Mouse (Mus musculus) embryonic facial prominence, embryonic 14.5 days (tissue): ENCODE measurements around the gene Erlin1. TPM values are rescaled to one million over a fixed set of nuclear protein-coding genes. Genes with fewer than 3 reads are reported as not detected.

Experiments
- ATAC-seq: fragments of 200-750 bp; cut with Nextera tagmentation; 2 replicates; pipeline ENCODE4 v1.8.0; 2017; ENCODE audit warnings: low read depth, moderate number of reproducible peaks, moderate TSS enrichment
- DNase-seq: peaks from one replicate; pipeline ENCODE4 v3.0.0-alpha.2; 2015; ENCODE audit warnings: low spot score
- H3K27ac ChIP-seq: fragments of 300-500 bp; sonication (generic); replicated peaks from 2 replicates; pipeline ENCODE4 v1.5.1; 2014; ENCODE audit warnings: low read depth, mild to moderate bottlenecking, low read length, moderate library complexity
- H3K27me3 ChIP-seq: fragments of 300-500 bp; sonication (generic); replicated peaks from 2 replicates; pipeline ENCODE4 v1.6.1; 2014; ENCODE audit warnings: low read length; ENCODE audit not compliant: control insufficient read depth, insufficient read depth
- H3K36me3 ChIP-seq: fragments of 300-500 bp; sonication (generic); 2 replicates; pipeline ENCODE4 v1.6.1; 2014; ENCODE audit warnings: low read length, mixed read lengths; ENCODE audit not compliant: control insufficient read depth, insufficient read depth
- H3K4me1 ChIP-seq: fragments of 300-500 bp; sonication (generic); 2 replicates; pipeline ENCODE4 v1.6.1; 2014; ENCODE audit warnings: antibody characterized with exemption, low read length; ENCODE audit not compliant: control insufficient read depth, insufficient read depth
- H3K4me2 ChIP-seq: fragments of 300-500 bp; sonication (generic); 2 replicates; pipeline ENCODE4 v1.6.1; 2014; ENCODE audit warnings: low read depth, mild to moderate bottlenecking, low read length, moderate library complexity, mixed read lengths
- H3K4me3 ChIP-seq: fragments of 300-500 bp; sonication (generic); 2 replicates; pipeline ENCODE4 v1.5.1; 2014; ENCODE audit warnings: low read depth, mild to moderate bottlenecking, low read length
- H3K9ac ChIP-seq: fragments of 300-500 bp; sonication (generic); 2 replicates; pipeline ENCODE4 v1.6.1; 2014; ENCODE audit warnings: low read depth, mild to moderate bottlenecking, low read length, moderate library complexity, mixed read lengths
- H3K9me3 ChIP-seq: fragments of 300-500 bp; sonication (generic); 2 replicates; pipeline ENCODE4 v1.6.1; 2016; ENCODE audit warnings: low read length; ENCODE audit not compliant: control insufficient read depth
- WGBS: fragments of 180-500 bp; shearing (Covaris S2); extraction: QIAGEN DNeasy Blood & Tissue Kit; methylation state at CpG from one replicate; pipeline ENCODE4 v1.1.7; 2014; 5-methylcytosine and 5-hydroxymethylcytosine counted together
- polyA plus RNA-seq: library from polyadenylated mRNA; unstranded; fragments of >200 nt; fragmentation: Nextera tagmentation; extraction: Ambion mirVana; gene quantifications from 2 replicates; pipeline ENCODE4 v1.2.1, GENCODE M21; 2014

Erlin1 gene
- polyA plus RNA-seq, 1 experiment from 2014 or later = 31.4 TPM

GRCm38 (mm10) chr19:44103001-44103400 lies 33.4 kb upstream of the Erlin1 start:
- ATAC-seq = no peak
- H3K9ac ChIP-seq = no peak overlapping the region
- 90% methylated on average over 3 of the region's 3 CpGs for WGBS
- H3K27ac ChIP-seq = no peak overlapping the region
- no peaks in the 10 kb centered on the region for H3K27me3 ChIP-seq
- H3K36me3 ChIP-seq = peaks cover 29% of the 10 kb centered on the region
- peaks cover 6% of the 10 kb centered on the region; the same call in 1 of the 2 replicates for H3K4me1 ChIP-seq
- no peak overlapping the region for H3K4me2 ChIP-seq
- H3K4me3 ChIP-seq = no peak overlapping the region
- no peaks in the 10 kb centered on the region for H3K9me3 ChIP-seq
- DNase-seq = no peak

DNA sequence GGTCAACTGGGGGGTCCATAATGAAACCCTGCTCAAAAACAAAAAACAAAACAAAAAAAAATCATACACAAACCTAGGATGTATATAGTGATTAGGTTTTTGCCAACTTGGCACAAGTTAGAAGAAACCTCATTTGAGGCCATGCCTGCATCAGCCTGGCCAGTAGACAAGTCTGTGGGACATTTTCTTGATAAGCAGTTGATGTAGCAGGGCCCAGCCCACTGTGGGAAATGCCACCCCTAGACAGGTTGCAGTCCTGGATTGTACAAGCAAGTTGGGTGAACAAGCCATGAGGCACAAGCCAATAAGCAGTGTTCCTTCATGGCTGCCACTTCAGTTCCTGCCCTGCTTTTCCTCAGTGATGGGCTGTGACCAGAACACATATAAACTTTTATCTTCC lies 31.3 kb upstream of the Erlin1 start:
- DNase-seq = no peak
- Histone ChIP-seq H3K4me2 (no peak overlapping the region), H3K4me1 (no peaks in the 10 kb centered on the region), H3K36me3 (peaks cover 49% of the 10 kb centered on the region), H3K4me3 (no peak overlapping the region), H3K27ac (no peak overlapping the region), H3K27me3 (no peaks in the 10 kb centered on the region), H3K9me3 (0 out of 2 replicates have a peak, but pooled peaks cover 3% of the 10 kb centered on the region), H3K9ac (no peak overlapping the region)
- ATAC-seq = no peak

- ATAC-seq (no peak), DNase-seq (no peak)
- H3K4me3 ChIP-seq = no peak overlapping the region
- no peaks in the 10 kb centered on the region for H3K4me1 ChIP-seq
- H3K9me3 ChIP-seq = no peaks in the 10 kb centered on the region
- no peaks in the 10 kb centered on the region for H3K27me3 ChIP-seq
- no peak overlapping the region for H3K9ac ChIP-seq
- H3K4me2 ChIP-seq = no peak overlapping the region
- 74% methylated on average over 3 of the region's 3 CpGs for WGBS
- H3K27ac ChIP-seq = no peak overlapping the region
- peaks cover 62% of the 10 kb centered on the region for H3K36me3 ChIP-seq
Measured at GRCm38 (mm10) chr19:44086278-44086677, 16.7 kb upstream of the Erlin1 start.

GRCm38 (mm10) chr19:44080920-44081319 lies 11.3 kb upstream of the Erlin1 start:
- no peak overlapping the region for H3K27ac ChIP-seq
- no peak overlapping the region for H3K4me3 ChIP-seq
- no peaks in the 10 kb centered on the region for H3K4me1 ChIP-seq
- no peaks in the 10 kb centered on the region for H3K27me3 ChIP-seq
- ATAC-seq (no peak), DNase-seq (no peak)
- no peak overlapping the region for H3K9ac ChIP-seq
- no peak overlapping the region for H3K4me2 ChIP-seq
- no peaks in the 10 kb centered on the region for H3K9me3 ChIP-seq
- 86% methylated on average over 2 of the region's 2 CpGs for WGBS
- H3K36me3 ChIP-seq = peaks cover 71% of the 10 kb centered on the region

GRCm38 (mm10) chr19:44080023-44080422 lies 10.4 kb upstream of the Erlin1 start:
- Histone ChIP-seq H3K36me3 (peaks cover 73% of the 10 kb centered on the region), H3K27me3 (no peaks in the 10 kb centered on the region)

GRCm38 (mm10) chr19:44077024-44077423 lies 7.4 kb upstream of the Erlin1 start:
- no peak overlapping the region for H3K9ac ChIP-seq
- ATAC-seq = no peak
- DNase-seq = no peak
- H3K9me3 ChIP-seq = no peaks in the 10 kb centered on the region
- WGBS = 81% methylated on average over 4 of the region's 4 CpGs
- H3K4me2 ChIP-seq = no peak overlapping the region
- no peak overlapping the region for H3K4me3 ChIP-seq
- peaks cover 64% of the 10 kb centered on the region for H3K36me3 ChIP-seq
- no peaks in the 10 kb centered on the region for H3K4me1 ChIP-seq
- H3K27me3 ChIP-seq = no peaks in the 10 kb centered on the region
- H3K27ac ChIP-seq = no peak overlapping the region

More at GRCm38 (mm10) chr19:44080023-44080422, 10.4 kb upstream of the Erlin1 start:
- DNase-seq (no peak), ATAC-seq (no peak)
- Histone ChIP-seq H3K4me2 (no peak overlapping the region), H3K4me1 (no peaks in the 10 kb centered on the region), H3K9me3 (no peaks in the 10 kb centered on the region), H3K9ac (no peak overlapping the region), H3K4me3 (no peak overlapping the region), H3K27ac (no peak overlapping the region)
- WGBS = 95% methylated on average over 2 of the region's 2 CpGs

DNA sequence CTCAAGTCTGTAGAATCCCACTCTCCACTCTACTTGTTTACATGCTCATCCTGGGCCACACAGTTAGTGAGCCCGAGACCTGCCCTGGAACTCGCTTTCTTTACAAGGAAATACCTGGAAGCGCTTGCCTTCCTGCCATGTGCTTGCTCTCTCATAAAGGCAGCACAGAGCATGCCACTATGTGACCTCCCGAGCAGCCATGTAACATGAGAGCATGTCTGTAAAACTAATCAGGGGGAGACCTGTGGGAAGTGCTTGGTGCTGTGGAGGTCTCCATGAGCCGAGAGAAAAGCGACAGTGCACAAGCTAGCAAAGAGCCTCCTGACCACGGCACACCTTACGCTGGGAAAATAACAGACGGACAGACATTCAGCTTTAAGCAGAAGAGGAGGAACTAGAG lies 6.9 kb upstream of the Erlin1 start:
- H3K4me2 ChIP-seq = no peak overlapping the region
- no peak overlapping the region for H3K27ac ChIP-seq
- H3K27me3 ChIP-seq = no peaks in the 10 kb centered on the region
- H3K4me1 ChIP-seq = no peaks in the 10 kb centered on the region
- peaks cover 60% of the 10 kb centered on the region for H3K36me3 ChIP-seq
- no peak for ATAC-seq
- H3K9ac ChIP-seq = no peak overlapping the region
- H3K9me3 ChIP-seq = no peaks in the 10 kb centered on the region
- 59% methylated on average over 9 of the region's 9 CpGs for WGBS
- H3K4me3 ChIP-seq = no peak overlapping the region
- no peak for DNase-seq

GRCm38 (mm10) chr19:44074986-44075385 lies 5.4 kb upstream of the Erlin1 start:
- Histone ChIP-seq H3K4me2 (no peak overlapping the region), H3K27ac (no peak overlapping the region), H3K9me3 (no peaks in the 10 kb centered on the region), H3K36me3 (peaks cover 53% of the 10 kb centered on the region), H3K4me3 (no peak overlapping the region), H3K4me1 (no peaks in the 10 kb centered on the region), H3K27me3 (no peaks in the 10 kb centered on the region), H3K9ac (no peak overlapping the region)
- ATAC-seq = no peak
- no peak for DNase-seq
- 72% methylated on average over 11 of the region's 11 CpGs for WGBS

GRCm38 (mm10) chr19:44071166-44071565 lies 1.6 kb upstream of the Erlin1 start:
- no peaks in the 10 kb centered on the region for H3K27me3 ChIP-seq
- H3K9ac ChIP-seq = no peak overlapping the region
- no peak overlapping the region for H3K27ac ChIP-seq
- peaks cover 10% of the 10 kb centered on the region; the same call in 1 of the 2 replicates for H3K4me1 ChIP-seq
- ATAC-seq (no peak), DNase-seq (peak; percentile 2)
- H3K4me3 ChIP-seq = no peak overlapping the region
- peaks cover 21% of the 10 kb centered on the region; the same call in 1 of the 2 replicates for H3K36me3 ChIP-seq
- 60% methylated on average over 5 of the region's 5 CpGs for WGBS
- no peaks in the 10 kb centered on the region for H3K9me3 ChIP-seq
- no peak overlapping the region for H3K4me2 ChIP-seq
